Mouse (Mus musculus): ENCODE measurements at regions not wholly inside any gene's neighbourhood (a gene's known extent, or its start where the extent isn't known, plus 50 kb on each side); places are given as distances from the start of the nearest gene placed in this dataset. TPM values are rescaled to one million over a fixed set of nuclear protein-coding genes. Genes with fewer than 3 reads are reported as not detected.

- DNase-seq (ENCODE audit: low spot score in 2 of 2), result no peak
Observed at GRCm38 (mm10) chr6:133170548-133170947, 65.8 kb downstream of the Smim10l1 start.

- DNase-seq (ENCODE audit: low spot score in 2 of 2), result no peak
Observed at GRCm38 (mm10) chr6:133171286-133171685, 66.6 kb downstream of the Smim10l1 start.

DNA sequence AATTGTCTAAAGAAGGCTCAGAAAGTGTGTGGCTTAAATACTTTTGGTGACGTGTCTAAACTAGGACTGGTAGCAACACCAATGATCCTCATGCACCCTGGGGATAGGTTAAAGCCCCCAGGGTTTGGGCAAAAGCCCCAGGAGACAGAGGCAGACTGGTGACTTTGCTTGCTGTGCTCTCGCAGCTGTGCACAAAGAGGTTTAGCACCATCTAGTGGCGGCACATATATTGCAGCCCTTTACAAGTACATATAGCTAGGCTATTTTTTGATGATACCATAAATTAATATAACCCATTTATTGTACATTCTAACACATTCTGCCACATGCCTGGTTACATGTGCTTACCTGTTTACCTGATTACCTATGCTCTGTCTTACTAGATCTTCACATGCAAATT is 85.8 kb upstream of the 5530400C23Rik start:
- DNase-seq (ENCODE audit: low spot score in 2 of 2), result peak in 1 of 2 experiments; percentile 13

Small RNA genes lying in the stretch of these regions (microRNA-seq; reads per million reads assigned to microRNA genes)
- not detected for gene Gm23403
- not detected for gene Gm25019

Measured in gastrocnemius, postnatal 4 days (tissue).